Mouse (Mus musculus): ENCODE results near the gene Kcnj12.

GRCm38 (mm10) chr11:61065620-61066019 lies 43.3 kb downstream of the Kcnj12 start:
- TF ChIP-seq POLR2A (IDR thresholded peaks at IDR 0.05; ENCODE audit: borderline replicate concordance, extremely low read depth, insufficient read depth, insufficient read length, poor library complexity, severe bottlenecking) (no peak), CTCF (IDR thresholded peaks at IDR 0.05; ENCODE audit: borderline replicate concordance, extremely low read depth, insufficient read depth, insufficient read length) (no peak)

All from brain, embryonic 14.5 days (tissue).